Mouse (Mus musculus): ENCODE results near the gene Hrasls5. TPM values are rescaled to one million over a fixed set of nuclear protein-coding genes. Genes with fewer than 3 reads are reported as not detected.

Hrasls5 gene
- polyA plus RNA-seq, 1 experiment from 2014 or later, result not detected

Other genes starting within 250 kb of the Hrasls5 start
- 25.2 and 29.9 TPM in 2 replicates for gene Spindoc, start 229.5 kb upstream of the Hrasls5 start, polyA plus RNA-seq (2014; fragmentation: Nextera tagmentation; extraction: Ambion mirVana)
- 13.8 TPM in 2 replicates for gene 2700081O15Rik, start 194.9 kb upstream of the Hrasls5 start, polyA plus RNA-seq (2014; fragmentation: Nextera tagmentation; extraction: Ambion mirVana)
- 126 and 130 TPM in 2 replicates for gene Rtn3, start 129.3 kb upstream of the Hrasls5 start, polyA plus RNA-seq (2014; fragmentation: Nextera tagmentation; extraction: Ambion mirVana)
- 18.6 and 21.0 TPM in 2 replicates for gene Atl3, start 118.5 kb upstream of the Hrasls5 start, polyA plus RNA-seq (2014; fragmentation: Nextera tagmentation; extraction: Ambion mirVana)
- 7.6 and 8.1 TPM in 2 replicates for gene Pla2g16, start 55.1 kb upstream of the Hrasls5 start, polyA plus RNA-seq (2014; fragmentation: Nextera tagmentation; extraction: Ambion mirVana)
- gene Lgals12, start 5.3 kb upstream of the Hrasls5 start, polyA plus RNA-seq (2014; fragmentation: Nextera tagmentation; extraction: Ambion mirVana), result 1.5 and 2.4 TPM in 2 replicates
- gene Slc22a19, start 98.8 kb downstream of the Hrasls5 start, polyA plus RNA-seq (2014; fragmentation: Nextera tagmentation; extraction: Ambion mirVana), result not detected in 2 replicates
- not detected in 2 replicates for gene Slc22a26, start 190.1 kb downstream of the Hrasls5 start, polyA plus RNA-seq (2014; fragmentation: Nextera tagmentation; extraction: Ambion mirVana)

Measured in stomach, embryonic 14.5 days (tissue).